Mouse (Mus musculus): ENCODE measurements around the gene Ddx39. TPM values are rescaled to one million over a fixed set of nuclear protein-coding genes. Genes with fewer than 3 reads are reported as not detected.

The Ddx39 gene
- polyA plus RNA-seq, 1 experiment from 2014 or later: 116 TPM

GRCm38 (mm10) chr8:83729009-83729807 is 14.2 kb downstream of the Ddx39 start:
- WGBS: 82% methylated on average over 11 of the region's 11 CpGs
- H3K27ac ChIP-seq (ENCODE audit: low read length): no peak overlapping the region
- no peaks in the 10 kb centered on the region for H3K4me1 ChIP-seq (replicated peaks; ENCODE audit: control insufficient read depth, insufficient read depth, low read length)
- H3K27me3 ChIP-seq (replicated peaks; ENCODE audit: control insufficient read depth, insufficient read depth, low read length): no peaks in the 10 kb centered on the region
- H3K9ac ChIP-seq (replicated peaks; ENCODE audit: low read depth, low read length): no peak overlapping the region
- peaks cover 7% of the 10 kb centered on the region for H3K36me3 ChIP-seq (ENCODE audit: control insufficient read depth, insufficient read depth)
- H3K4me2 ChIP-seq (ENCODE audit: low read length): no peak overlapping the region
- no peaks in the 10 kb centered on the region for H3K9me3 ChIP-seq (ENCODE audit: control insufficient read depth, low read length)
- H3K4me3 ChIP-seq (replicated peaks; ENCODE audit: low read length): no peak overlapping the region
- ATAC-seq: no peak

GRCm38 (mm10) chr8:83731906-83732305 is 16.9 kb downstream of the Ddx39 start:
- Histone ChIP-seq H3K9me3 (ENCODE audit: control insufficient read depth, low read length) (no peaks in the 10 kb centered on the region), H3K27me3 (replicated peaks; ENCODE audit: control insufficient read depth, insufficient read depth, low read length) (no peaks in the 10 kb centered on the region), H3K4me2 (ENCODE audit: low read length) (no peak overlapping the region), H3K27ac (ENCODE audit: low read length) (no peak overlapping the region), H3K9ac (replicated peaks; ENCODE audit: low read depth, low read length) (no peak overlapping the region), H3K4me3 (replicated peaks; ENCODE audit: low read length) (no peak overlapping the region), H3K36me3 (ENCODE audit: control insufficient read depth, insufficient read depth) (no peaks in the 10 kb centered on the region), H3K4me1 (replicated peaks; ENCODE audit: control insufficient read depth, insufficient read depth, low read length) (no peaks in the 10 kb centered on the region)
- 69% methylated on average over 5 of the region's 5 CpGs for WGBS
- ATAC-seq: no peak

GRCm38 (mm10) chr8:83732919-83733318 is 17.9 kb downstream of the Ddx39 start:
- 86% methylated on average over 6 of the region's 6 CpGs for WGBS
- Histone ChIP-seq H3K9ac (replicated peaks; ENCODE audit: low read depth, low read length) (no peak overlapping the region), H3K9me3 (ENCODE audit: control insufficient read depth, low read length) (no peaks in the 10 kb centered on the region), H3K27me3 (replicated peaks; ENCODE audit: control insufficient read depth, insufficient read depth, low read length) (no peaks in the 10 kb centered on the region), H3K4me3 (replicated peaks; ENCODE audit: low read length) (no peak overlapping the region), H3K4me1 (replicated peaks; ENCODE audit: control insufficient read depth, insufficient read depth, low read length) (no peaks in the 10 kb centered on the region), H3K36me3 (ENCODE audit: control insufficient read depth, insufficient read depth) (no peaks in the 10 kb centered on the region), H3K4me2 (ENCODE audit: low read length) (no peak overlapping the region), H3K27ac (ENCODE audit: low read length) (no peak overlapping the region)
- no peak for ATAC-seq

- Histone ChIP-seq H3K9me3 (ENCODE audit: control insufficient read depth, low read length) (no peaks in the 10 kb centered on the region), H3K4me1 (replicated peaks; ENCODE audit: control insufficient read depth, insufficient read depth, low read length) (peaks cover 11% of the 10 kb centered on the region), H3K4me2 (ENCODE audit: low read length) (no peak overlapping the region), H3K27me3 (replicated peaks; ENCODE audit: control insufficient read depth, insufficient read depth, low read length) (peaks cover 15% of the 10 kb centered on the region), H3K9ac (replicated peaks; ENCODE audit: low read depth, low read length) (no peak overlapping the region), H3K4me3 (replicated peaks; ENCODE audit: low read length) (no peak overlapping the region), H3K36me3 (ENCODE audit: control insufficient read depth, insufficient read depth) (no peaks in the 10 kb centered on the region), H3K27ac (ENCODE audit: low read length) (no peak overlapping the region)
- WGBS: 93% methylated on average over 4 of the region's 4 CpGs
- no peak for ATAC-seq
Measured at GRCm38 (mm10) chr8:83736681-83737080, 21.7 kb downstream of the Ddx39 start.

GRCm38 (mm10) chr8:83737346-83737745 is 22.4 kb downstream of the Ddx39 start:
- no peak overlapping the region for H3K4me3 ChIP-seq (replicated peaks; ENCODE audit: low read length)
- peaks cover 11% of the 10 kb centered on the region for H3K4me1 ChIP-seq (replicated peaks; ENCODE audit: control insufficient read depth, insufficient read depth, low read length)
- ATAC-seq: no peak
- H3K36me3 ChIP-seq (ENCODE audit: control insufficient read depth, insufficient read depth): no peaks in the 10 kb centered on the region
- 82% methylated on average over 4 of the region's 4 CpGs for WGBS
- H3K27me3 ChIP-seq (replicated peaks; ENCODE audit: control insufficient read depth, insufficient read depth, low read length): peaks cover 21% of the 10 kb centered on the region
- H3K9ac ChIP-seq (replicated peaks; ENCODE audit: low read depth, low read length): no peak overlapping the region
- H3K4me2 ChIP-seq (ENCODE audit: low read length): no peak overlapping the region
- no peak overlapping the region for H3K27ac ChIP-seq (ENCODE audit: low read length)
- no peaks in the 10 kb centered on the region for H3K9me3 ChIP-seq (ENCODE audit: control insufficient read depth, low read length)

- H3K4me2 ChIP-seq (ENCODE audit: low read length): no peak overlapping the region
- H3K27ac ChIP-seq (ENCODE audit: low read length): no peak overlapping the region
- ATAC-seq: no peak
- peaks cover 11% of the 10 kb centered on the region for H3K4me1 ChIP-seq (replicated peaks; ENCODE audit: control insufficient read depth, insufficient read depth, low read length)
- no peak overlapping the region for H3K4me3 ChIP-seq (replicated peaks; ENCODE audit: low read length)
- H3K27me3 ChIP-seq (replicated peaks; ENCODE audit: control insufficient read depth, insufficient read depth, low read length): peaks cover 25% of the 10 kb centered on the region
- H3K9me3 ChIP-seq (ENCODE audit: control insufficient read depth, low read length): no peaks in the 10 kb centered on the region
- 72% methylated on average over 4 of the region's 4 CpGs for WGBS
- H3K36me3 ChIP-seq (ENCODE audit: control insufficient read depth, insufficient read depth): no peaks in the 10 kb centered on the region
- no peak overlapping the region for H3K9ac ChIP-seq (replicated peaks; ENCODE audit: low read depth, low read length)
Measured at GRCm38 (mm10) chr8:83737852-83738562, 23.0 kb downstream of the Ddx39 start.

- no peak overlapping the region for H3K27ac ChIP-seq (ENCODE audit: low read length)
- H3K4me2 ChIP-seq (ENCODE audit: low read length): no peak overlapping the region
- WGBS: 77% methylated on average over 10 of the region's 10 CpGs
- peaks cover 11% of the 10 kb centered on the region for H3K4me1 ChIP-seq (replicated peaks; ENCODE audit: control insufficient read depth, insufficient read depth, low read length)
- H3K9ac ChIP-seq (replicated peaks; ENCODE audit: low read depth, low read length): no peak overlapping the region
- H3K27me3 ChIP-seq (replicated peaks; ENCODE audit: control insufficient read depth, insufficient read depth, low read length): peaks cover 25% of the 10 kb centered on the region
- no peaks in the 10 kb centered on the region for H3K9me3 ChIP-seq (ENCODE audit: control insufficient read depth, low read length)
- no peaks in the 10 kb centered on the region for H3K36me3 ChIP-seq (ENCODE audit: control insufficient read depth, insufficient read depth)
- ATAC-seq: no peak
- no peak overlapping the region for H3K4me3 ChIP-seq (replicated peaks; ENCODE audit: low read length)
Measured at GRCm38 (mm10) chr8:83738949-83739710, 24.2 kb downstream of the Ddx39 start.

GRCm38 (mm10) chr8:83739711-83740468 is 24.9 kb downstream of the Ddx39 start:
- Histone ChIP-seq H3K9me3 (ENCODE audit: control insufficient read depth, low read length) (no peaks in the 10 kb centered on the region), H3K4me3 (replicated peaks; ENCODE audit: low read length) (no peak overlapping the region), H3K4me1 (replicated peaks; ENCODE audit: control insufficient read depth, insufficient read depth, low read length) (peaks cover 11% of the 10 kb centered on the region), H3K27me3 (replicated peaks; ENCODE audit: control insufficient read depth, insufficient read depth, low read length) (peaks cover 25% of the 10 kb centered on the region), H3K27ac (ENCODE audit: low read length) (no peak overlapping the region), H3K4me2 (ENCODE audit: low read length) (no peak overlapping the region), H3K36me3 (ENCODE audit: control insufficient read depth, insufficient read depth) (no peaks in the 10 kb centered on the region), H3K9ac (replicated peaks; ENCODE audit: low read depth, low read length) (no peak overlapping the region)
- 49% methylated on average over 8 of the region's 8 CpGs for WGBS
- ATAC-seq: no peak

All from forebrain, embryonic 16.5 days (tissue).